Mouse (Mus musculus) hindbrain, embryonic 12.5 days (tissue): Measurements from ENCODE around the gene Gpr3. TPM values are rescaled to one million over a fixed set of nuclear protein-coding genes. Genes with fewer than 3 reads are reported as not detected.

Experiments
- ATAC-seq: fragments of 200-750 bp; cut with Nextera tagmentation; 2 replicates; pipeline ENCODE4 v1.8.0; 2017; ENCODE audit warnings: moderate TSS enrichment; ENCODE audit not compliant: low FRiP score
- H3K27ac ChIP-seq: fragments of 300-500 bp; sonication (generic); 2 replicates; pipeline ENCODE4 v1.5.1; 2016; ENCODE audit warnings: mild to moderate bottlenecking
- H3K27me3 ChIP-seq: fragments of 300-500 bp; sonication (generic); 2 replicates; pipeline ENCODE4 v1.6.1; 2016; ENCODE audit warnings: mild to moderate bottlenecking
- H3K36me3 ChIP-seq: fragments of 300-500 bp; sonication (generic); 2 replicates; pipeline ENCODE4 v1.6.1; 2016; ENCODE audit warnings: mild to moderate bottlenecking
- H3K4me1 ChIP-seq: fragments of 300-500 bp; sonication (generic); 2 replicates; pipeline ENCODE4 v1.6.1; 2016
- H3K4me2 ChIP-seq: fragments of 300-500 bp; sonication (generic); replicated peaks from 2 replicates; pipeline ENCODE4 v1.6.1; 2016; ENCODE audit warnings: mild to moderate bottlenecking
- H3K4me3 ChIP-seq: fragments of 300-500 bp; sonication (generic); 2 replicates; pipeline ENCODE4 v1.5.1; 2016; ENCODE audit warnings: mild to moderate bottlenecking
- H3K9ac ChIP-seq: fragments of 300-500 bp; sonication (generic); 2 replicates; pipeline ENCODE4 v1.6.1; 2016; ENCODE audit warnings: mild to moderate bottlenecking, moderate library complexity
- H3K9me3 ChIP-seq: fragments of 300-500 bp; sonication (generic); replicated peaks from 2 replicates; pipeline ENCODE4 v1.6.1; 2016; ENCODE audit warnings: mild to moderate bottlenecking
- WGBS: fragments of 180-500 bp; shearing (Covaris S2); methylation state at CpG from one replicate; pipeline ENCODE4 v1.1.7; 2016; 5-methylcytosine and 5-hydroxymethylcytosine counted together
- polyA plus RNA-seq: library from polyadenylated mRNA; unstranded; fragments of >200 nt; fragmentation: Nextera tagmentation; extraction: Ambion mirVana; gene quantifications from 2 replicates; pipeline ENCODE4 v1.2.1, GENCODE M21; 2016

Gpr3 gene
- polyA plus RNA-seq, 1 experiment from 2014 or later = 0.08 TPM

- no peaks in the 10 kb centered on the region for H3K36me3 ChIP-seq
- no peak overlapping the region for H3K9ac ChIP-seq
- no peak overlapping the region for H3K4me2 ChIP-seq
- H3K27ac ChIP-seq = no peak overlapping the region
- ATAC-seq = no peak
- no peaks in the 10 kb centered on the region for H3K9me3 ChIP-seq
- H3K4me3 ChIP-seq = no peak overlapping the region
- peaks cover 97% of the 10 kb centered on the region for H3K27me3 ChIP-seq
- peaks cover 12% of the 10 kb centered on the region for H3K4me1 ChIP-seq
- 84% methylated on average over 1 of the region's 1 CpGs for WGBS
These were observed 32.0 kb upstream of the Gpr3 start for GRCm38 (mm10) chr4:133244289-133244688.

- no peaks in the 10 kb centered on the region for H3K9me3 ChIP-seq
- 51% methylated on average over 13 of the region's 13 CpGs for WGBS
- no peak overlapping the region for H3K4me2 ChIP-seq
- no peak overlapping the region for H3K9ac ChIP-seq
- peaks cover 98% of the 10 kb centered on the region for H3K27me3 ChIP-seq
- no peaks in the 10 kb centered on the region for H3K36me3 ChIP-seq
- peaks cover 12% of the 10 kb centered on the region for H3K4me1 ChIP-seq
- ATAC-seq = no peak
- H3K4me3 ChIP-seq = no peak overlapping the region
- H3K27ac ChIP-seq = no peak overlapping the region
These were observed 31.2 kb upstream of the Gpr3 start for GRCm38 (mm10) chr4:133243538-133243937.

GRCm38 (mm10) chr4:133242710-133243109 is 30.4 kb upstream of the Gpr3 start:
- H3K9me3 ChIP-seq = no peaks in the 10 kb centered on the region

GRCm38 (mm10) chr4:133241910-133242309 is 29.6 kb upstream of the Gpr3 start:
- WGBS = 31% methylated on average over 11 of the region's 11 CpGs
- Histone ChIP-seq H3K4me1 (peaks cover 12% of the 10 kb centered on the region), H3K9me3 (no peaks in the 10 kb centered on the region), H3K27me3 (peaks cover 83% of the 10 kb centered on the region), H3K4me3 (peak overlapping the region; percentile 46), H3K9ac (no peak overlapping the region), H3K27ac (no peak overlapping the region), H3K36me3 (no peaks in the 10 kb centered on the region), H3K4me2 (peak overlapping the region; percentile 82)
- no peak for ATAC-seq

More at GRCm38 (mm10) chr4:133242710-133243109, 30.4 kb upstream of the Gpr3 start:
- 51% methylated on average over 9 of the region's 9 CpGs for WGBS
- peaks cover 12% of the 10 kb centered on the region for H3K4me1 ChIP-seq
- ATAC-seq = no peak
- H3K9ac ChIP-seq = no peak overlapping the region
- H3K27ac ChIP-seq = no peak overlapping the region
- H3K4me3 ChIP-seq = no peak overlapping the region
- peaks cover 89% of the 10 kb centered on the region for H3K27me3 ChIP-seq
- H3K4me2 ChIP-seq = no peak overlapping the region
- no peaks in the 10 kb centered on the region for H3K36me3 ChIP-seq

GRCm38 (mm10) chr4:133240934-133241908 is 28.9 kb upstream of the Gpr3 start:
- H3K27me3 ChIP-seq = peaks cover 77% of the 10 kb centered on the region

GRCm38 (mm10) chr4:133240490-133240921 is 28.2 kb upstream of the Gpr3 start, which contains the start of gene Map3k6:
Map3k6 (plus strand) TSS chr4:133240818.
- WGBS = 6% methylated on average over 16 of the region's 16 CpGs
- no peaks in the 10 kb centered on the region for H3K9me3 ChIP-seq
- peak within 1 kb of the TSS; percentile 46 for H3K4me3 ChIP-seq
- no peaks in the 10 kb centered on the region for H3K36me3 ChIP-seq
- peak within 1 kb of the TSS; percentile 82 for H3K4me2 ChIP-seq
- peak within 1 kb of the TSS; percentile 60 for H3K9ac ChIP-seq
- ATAC-seq = peak; percentile 20; the same call in 1 of the 2 replicates
- H3K4me1 ChIP-seq = peaks cover 12% of the 10 kb centered on the region
- no peak within 1 kb of the TSS for H3K27ac ChIP-seq
- H3K27me3 ChIP-seq = peaks cover 70% of the 10 kb centered on the region

More at GRCm38 (mm10) chr4:133240934-133241908, 28.9 kb upstream of the Gpr3 start:
- no peaks in the 10 kb centered on the region for H3K9me3 ChIP-seq
- peaks cover 12% of the 10 kb centered on the region for H3K4me1 ChIP-seq
- H3K9ac ChIP-seq = peak overlapping the region; percentile 60
- no peak overlapping the region for H3K27ac ChIP-seq
- peak; percentile 89 for ATAC-seq
- no peaks in the 10 kb centered on the region for H3K36me3 ChIP-seq
- peak overlapping the region; percentile 46 for H3K4me3 ChIP-seq
- WGBS = 0% methylated on average over 74 of the region's 78 CpGs
- H3K4me2 ChIP-seq = peak overlapping the region; percentile 82

GRCm38 (mm10) chr4:133237911-133238310 is 25.6 kb upstream of the Gpr3 start:
- peaks cover 51% of the 10 kb centered on the region for H3K27me3 ChIP-seq

GRCm38 (mm10) chr4:133235415-133235814 is 23.1 kb upstream of the Gpr3 start:
- WGBS = 77% methylated on average over 5 of the region's 5 CpGs
- no peak overlapping the region for H3K9ac ChIP-seq
- no peak overlapping the region for H3K27ac ChIP-seq
- peaks cover 1% of the 10 kb centered on the region for H3K4me1 ChIP-seq
- H3K27me3 ChIP-seq = peaks cover 26% of the 10 kb centered on the region
- no peaks in the 10 kb centered on the region for H3K36me3 ChIP-seq
- H3K4me2 ChIP-seq = no peak overlapping the region
- H3K4me3 ChIP-seq = no peak overlapping the region
- no peak for ATAC-seq
- H3K9me3 ChIP-seq = no peaks in the 10 kb centered on the region

More at GRCm38 (mm10) chr4:133237911-133238310, 25.6 kb upstream of the Gpr3 start:
- ATAC-seq = no peak
- Histone ChIP-seq H3K36me3 (no peaks in the 10 kb centered on the region), H3K9ac (no peak overlapping the region), H3K4me2 (no peak overlapping the region), H3K9me3 (no peaks in the 10 kb centered on the region), H3K4me3 (no peak overlapping the region), H3K4me1 (peaks cover 9% of the 10 kb centered on the region), H3K27ac (no peak overlapping the region)
- WGBS = 84% methylated on average over 4 of the region's 4 CpGs

GRCm38 (mm10) chr4:133234771-133235170 is 22.4 kb upstream of the Gpr3 start:
- Histone ChIP-seq H3K36me3 (no peaks in the 10 kb centered on the region), H3K27ac (no peak overlapping the region), H3K9me3 (no peaks in the 10 kb centered on the region), H3K27me3 (peaks cover 19% of the 10 kb centered on the region), H3K9ac (no peak overlapping the region), H3K4me3 (no peak overlapping the region), H3K4me1 (0 out of 2 replicates have a peak, but pooled peaks cover 3% of the 10 kb centered on the region), H3K4me2 (no peak overlapping the region)
- ATAC-seq = no peak
- WGBS = 59% methylated on average over 5 of the region's 5 CpGs

GRCm38 (mm10) chr4:133233285-133233976 is 21.1 kb upstream of the Gpr3 start:
- Histone ChIP-seq H3K27ac (no peak overlapping the region), H3K9me3 (no peaks in the 10 kb centered on the region), H3K4me2 (no peak overlapping the region), H3K4me1 (0 out of 2 replicates have a peak, but pooled peaks cover 4% of the 10 kb centered on the region), H3K36me3 (no peaks in the 10 kb centered on the region), H3K9ac (no peak overlapping the region), H3K27me3 (peaks cover 9% of the 10 kb centered on the region), H3K4me3 (no peak overlapping the region)
- ATAC-seq = no peak
- WGBS = 50% methylated on average over 10 of the region's 10 CpGs

- Histone ChIP-seq H3K27ac (peak overlapping the region; percentile 57; the same call in 1 of the 2 replicates), H3K4me2 (no peak overlapping the region), H3K9ac (no peak overlapping the region), H3K4me3 (no peak overlapping the region), H3K36me3 (no peaks in the 10 kb centered on the region), H3K4me1 (0 out of 2 replicates have a peak, but pooled peaks cover 4% of the 10 kb centered on the region), H3K27me3 (peaks cover 3% of the 10 kb centered on the region; the same call in 1 of the 2 replicates), H3K9me3 (no peaks in the 10 kb centered on the region)
- 45% methylated on average over 8 of the region's 8 CpGs for WGBS
- no peak for ATAC-seq
These were observed 17.2 kb upstream of the Gpr3 start for GRCm38 (mm10) chr4:133229582-133229981.

- no peak overlapping the region for H3K27ac ChIP-seq
- no peak for ATAC-seq
- H3K36me3 ChIP-seq = no peaks in the 10 kb centered on the region
- 39% methylated on average over 8 of the region's 8 CpGs for WGBS
- H3K27me3 ChIP-seq = peaks cover 7% of the 10 kb centered on the region; the same call in 1 of the 2 replicates
- H3K4me3 ChIP-seq = no peak overlapping the region
- no peaks in the 10 kb centered on the region for H3K9me3 ChIP-seq
- H3K4me2 ChIP-seq = no peak overlapping the region
- peaks cover 14% of the 10 kb centered on the region; the same call in 1 of the 2 replicates for H3K4me1 ChIP-seq
- no peak overlapping the region for H3K9ac ChIP-seq
These were observed 15.3 kb upstream of the Gpr3 start for GRCm38 (mm10) chr4:133227636-133228035.
